9 mouse cellular contexts compared by ENCODE assay signal in genomic region chr5:24350073-24350472, GRCm38 (mm10). TPM values are rescaled to one million over a fixed set of nuclear protein-coding genes. Genes with fewer than 3 reads are reported as not detected.
DNase-seq lines count a peak whose midpoint lies in the region; ATAC-seq lines count a peak whose summit lies in the region.
"Had no signal": no experiment of that assay in that cellular context is flagged by ENCODE, and none has a peak within 500 bp of the region (broad histone marks: within the 10 kb centered on the region; RNA-seq: fewer than 3 reads in every experiment).

No protein-coding gene starts in this region.

- peaks cover 43% of the 10 kb centered on the region for H3K27me3 ChIP-seq in embryonic facial prominence, embryonic 11.5 days (ENCODE audit: control insufficient read depth, insufficient read depth, low read length)
- H3K27me3 ChIP-seq in hindbrain, embryonic 10.5 days (ENCODE audit: insufficient read depth, poor library complexity, severe bottlenecking): peaks cover 80% of the 10 kb centered on the region
- no peaks in the 10 kb centered on the region for H3K27me3 ChIP-seq in midbrain, embryonic 15.5 days (replicated peaks)

- H3K4me1 ChIP-seq in embryonic facial prominence, embryonic 11.5 days (ENCODE audit: control insufficient read depth, insufficient read depth, low read length): peaks cover 9% of the 10 kb centered on the region
- peaks cover 88% of the 10 kb centered on the region for H3K4me1 ChIP-seq in hindbrain, embryonic 10.5 days (replicated peaks)
- peaks cover 60% of the 10 kb centered on the region for H3K4me1 ChIP-seq in midbrain, embryonic 15.5 days

- intact Hi-C loops in left cerebral cortex, postnatal 36 days (cut with DNase I): loop anchor here (5.0 kb wide), 2 partner anchors 37 to 183 kb away; no protein-coding TSS in a partner anchor

- no peak overlapping the region for H3K9ac ChIP-seq in embryonic facial prominence, embryonic 11.5 days (replicated peaks; ENCODE audit: low read length)
- H3K9ac ChIP-seq in midbrain, embryonic 15.5 days: peak overlapping the region; percentile 85; the same call in 1 of the 2 replicates

- 0 out of 2 replicates have a peak overlapping the region, but pooled peaks have one; percentile 98 for H3K4me2 ChIP-seq in embryonic facial prominence, embryonic 11.5 days (ENCODE audit: low read depth, low read length)
- H3K4me2 ChIP-seq in midbrain, embryonic 15.5 days: peak overlapping the region; percentile 62

- H3K27ac ChIP-seq in embryonic facial prominence, embryonic 11.5 days (replicated peaks; ENCODE audit: low read depth, low read length): no peak overlapping the region
- H3K27ac ChIP-seq in hindbrain, embryonic 10.5 days: peak overlapping the region; percentile 53; the same call in 1 of the 2 replicates
- H3K27ac ChIP-seq in midbrain, embryonic 15.5 days: no peak overlapping the region

- no peak overlapping the region for H3K4me3 ChIP-seq in embryonic facial prominence, embryonic 11.5 days (ENCODE audit: low read depth, low read length)
- H3K4me3 ChIP-seq in hindbrain, embryonic 10.5 days: peak overlapping the region; percentile 78
- H3K4me3 ChIP-seq in midbrain, embryonic 15.5 days: peak overlapping the region; percentile 78
- H3K4me3 ChIP-seq: megakaryocyte, embryonic 14.5 days had no signal

- no peaks in the 10 kb centered on the region for H3K9me3 ChIP-seq in embryonic facial prominence, embryonic 11.5 days (replicated peaks; ENCODE audit: control insufficient read depth, low read length)
- H3K9me3 ChIP-seq in hindbrain, embryonic 10.5 days: no peaks in the 10 kb centered on the region
- no peaks in the 10 kb centered on the region for H3K9me3 ChIP-seq in midbrain, embryonic 15.5 days
- H3K9me3 ChIP-seq: megakaryocyte, embryonic 14.5 days had no signal

- H3K36me3 ChIP-seq in embryonic facial prominence, embryonic 11.5 days (replicated peaks; ENCODE audit: control insufficient read depth, insufficient read depth, low read depth, low read length): no peaks in the 10 kb centered on the region
- 0 out of 2 replicates have a peak, but pooled peaks cover 3% of the 10 kb centered on the region for H3K36me3 ChIP-seq in hindbrain, embryonic 10.5 days
- no peaks in the 10 kb centered on the region for H3K36me3 ChIP-seq in midbrain, embryonic 15.5 days (replicated peaks)

- peak; percentile 47 for DNase-seq in adrenal gland, postnatal 14 days
- DNase-seq in adrenal gland, adult 18-20 months (ENCODE audit: low spot score in 2 of 2): no peak
- DNase-seq in embryonic facial prominence, embryonic 11.5 days (ENCODE audit: low spot score): no peak
- no peak for DNase-seq in hindbrain, embryonic 10.5 days (ENCODE audit: low spot score)
- no peak for DNase-seq in left cerebral cortex, postnatal 36 days (ENCODE audit: low spot score in 2 of 2)
- DNase-seq in frontal cortex, postnatal 10 days (ENCODE audit: low spot score in 2 of 2): no peak

- 40% methylated on average over 3 of the region's 3 CpGs for WGBS in embryonic facial prominence, embryonic 11.5 days
- 39% methylated on average over 3 of the region's 3 CpGs for WGBS in hindbrain, embryonic 10.5 days
- WGBS in midbrain, embryonic 15.5 days: 37% methylated on average over 3 of the region's 3 CpGs

- ATAC-seq in embryonic facial prominence, embryonic 11.5 days (replicated peaks; ENCODE audit: insufficient number of reproducible peaks, low FRiP score, low TSS enrichment, low read depth): no peak
- no peak for ATAC-seq in midbrain, embryonic 15.5 days (replicated peaks)
- no peak for ATAC-seq in monocyte, adult 5-6 weeks (replicated peaks; ENCODE audit: insufficient number of reproducible peaks, low FRiP score, low TSS enrichment, poor library complexity, severe bottlenecking)

RNA-seq across cellular contexts. Expression of gene Kcnh2, which starts 1.3 kb away (rescaled TPM):
- total RNA-seq in adrenal gland, postnatal 14 days (2021): 10.7 and 11.1 TPM in 2 replicates
- 10 to 100 TPM; 13.1 to 15.5 TPM for total RNA-seq in adrenal gland, adult 18-20 months (2021)
- polyA plus RNA-seq in embryonic facial prominence, embryonic 11.5 days (2014; fragmentation: Nextera tagmentation; extraction: Ambion mirVana): 3.7 and 4.2 TPM in 2 replicates
- 32.4 and 33.9 TPM in 2 replicates for polyA plus RNA-seq in hindbrain, embryonic 10.5 days (2016; fragmentation: Nextera tagmentation; extraction: Ambion mirVana)
- 11.8 and 13.9 TPM in 2 replicates for polyA plus RNA-seq in midbrain, embryonic 15.5 days (2015; fragmentation: Nextera tagmentation; extraction: Ambion mirVana)
- 0.53 TPM in 1 of 3 replicates, not detected in the others for total RNA-seq in monocyte, adult 5-6 weeks (2017)
- total RNA-seq in left cerebral cortex, postnatal 36 days (2021): 10 to 100 TPM; 32.2 to 32.6 TPM

RNA-seq across cellular contexts. Expression of gene Nos3, which starts 14.5 kb away (rescaled TPM):
- 16.8 and 18.3 TPM in 2 replicates for total RNA-seq in adrenal gland, postnatal 14 days (2021)
- total RNA-seq in adrenal gland, adult 18-20 months (2021): 10 to 100 TPM in 1 of 2 experiments, 1 to 10 TPM in 1; 9.1 to 16.3 TPM
- polyA plus RNA-seq in embryonic facial prominence, embryonic 11.5 days (2014; fragmentation: Nextera tagmentation; extraction: Ambion mirVana): 3.2 and 4.2 TPM in 2 replicates
- polyA plus RNA-seq in hindbrain, embryonic 10.5 days (2016; fragmentation: Nextera tagmentation; extraction: Ambion mirVana): 8.3 and 9.7 TPM in 2 replicates
- 10.9 and 11.9 TPM in 2 replicates for polyA plus RNA-seq in midbrain, embryonic 15.5 days (2015; fragmentation: Nextera tagmentation; extraction: Ambion mirVana)
- total RNA-seq in monocyte, adult 5-6 weeks (2017): 0.29 TPM in 1 of 3 replicates, not detected in the others
- 10 to 100 TPM in 1 of 2 experiments, 1 to 10 TPM in 1; 6.9 to 10.8 TPM for total RNA-seq in left cerebral cortex, postnatal 36 days (2021)

RNA-seq across cellular contexts. Expression of gene Atg9b, which starts 41.9 kb away (rescaled TPM):
- 0.41 and 0.60 TPM in 2 replicates for total RNA-seq in adrenal gland, postnatal 14 days (2021)
- 1 to 10 TPM; 1.3 to 2.6 TPM for total RNA-seq in adrenal gland, adult 18-20 months (2021)
- 0.18 and 0.21 TPM in 2 replicates for polyA plus RNA-seq in embryonic facial prominence, embryonic 11.5 days (2014; fragmentation: Nextera tagmentation; extraction: Ambion mirVana)
- 0.21 and 0.75 TPM in 2 replicates for polyA plus RNA-seq in hindbrain, embryonic 10.5 days (2016; fragmentation: Nextera tagmentation; extraction: Ambion mirVana)
- polyA plus RNA-seq in midbrain, embryonic 15.5 days (2015; fragmentation: Nextera tagmentation; extraction: Ambion mirVana): 2.3 and 2.9 TPM in 2 replicates
- 0.11 to 0.87 TPM in 2 of 3 replicates, not detected in the other for total RNA-seq in monocyte, adult 5-6 weeks (2017)
- 1 to 10 TPM; 2.4 to 4.4 TPM for total RNA-seq in left cerebral cortex, postnatal 36 days (2021)

RNA-seq across cellular contexts. Expression of gene Abcb8, which starts 43.4 kb away (rescaled TPM):
- 80.9 and 92.2 TPM in 2 replicates for total RNA-seq in adrenal gland, postnatal 14 days (2021)
- total RNA-seq in adrenal gland, adult 18-20 months (2021): 10 to 100 TPM; 76.4 to 88.2 TPM
- polyA plus RNA-seq in embryonic facial prominence, embryonic 11.5 days (2014; fragmentation: Nextera tagmentation; extraction: Ambion mirVana): 27.0 and 27.4 TPM in 2 replicates
- polyA plus RNA-seq in hindbrain, embryonic 10.5 days (2016; fragmentation: Nextera tagmentation; extraction: Ambion mirVana): 54.5 and 55.3 TPM in 2 replicates
- 57.1 and 60.0 TPM in 2 replicates for polyA plus RNA-seq in midbrain, embryonic 15.5 days (2015; fragmentation: Nextera tagmentation; extraction: Ambion mirVana)
- total RNA-seq in monocyte, adult 5-6 weeks (2017): 4.5 to 7.6 TPM (median 5.2 TPM) in 3 replicates
- total RNA-seq in left cerebral cortex, postnatal 36 days (2021): 10 to 100 TPM; 52.1 to 57.4 TPM
